Mouse (Mus musculus) heart, embryonic 10.5 days (tissue): ENCODE results near the gene Ptma. TPM values are rescaled to one million over a fixed set of nuclear protein-coding genes. Genes with fewer than 3 reads are reported as not detected.
A peak's percentile ranks its signal among the peaks of the same experiment; 100 is the strongest.

Experiments used
- DNase-seq: peaks from one replicate; pipeline ENCODE4 v3.0.0-alpha.2; 2017; ENCODE audit warnings: low spot score
- H3K27ac ChIP-seq: fragments of 300-500 bp; sonication (generic); 2 replicates; pipeline ENCODE4 v1.5.1; 2016; ENCODE audit warnings: mild to moderate bottlenecking
- H3K27me3 ChIP-seq: fragments of 300-500 bp; sonication (generic); 2 replicates; pipeline ENCODE4 v1.6.1; 2016; ENCODE audit warnings: mild to moderate bottlenecking; ENCODE audit not compliant: poor library complexity, insufficient read depth, severe bottlenecking
- H3K36me3 ChIP-seq: fragments of 300-500 bp; sonication (generic); 2 replicates; pipeline ENCODE4 v1.6.1; 2016; ENCODE audit warnings: mild to moderate bottlenecking, moderate library complexity
- H3K4me1 ChIP-seq: fragments of 300-500 bp; sonication (generic); 2 replicates; pipeline ENCODE4 v1.6.1; 2016; ENCODE audit warnings: mild to moderate bottlenecking
- H3K4me3 ChIP-seq: fragments of 300-500 bp; sonication (generic); 2 replicates; pipeline ENCODE4 v1.5.1; 2016; ENCODE audit warnings: mild to moderate bottlenecking, moderate library complexity
- H3K9me3 ChIP-seq: fragments of 300-500 bp; sonication (generic); 2 replicates; pipeline ENCODE4 v1.6.1; 2016; ENCODE audit warnings: mild to moderate bottlenecking, moderate library complexity
- WGBS: fragments of 180-500 bp; shearing (Covaris S2); methylation state at CpG from one replicate; pipeline ENCODE4 v1.1.7; 2016; 5-methylcytosine and 5-hydroxymethylcytosine counted together
- polyA plus RNA-seq: library from polyadenylated mRNA; unstranded; fragments of >200 nt; fragmentation: Nextera tagmentation; extraction: Ambion mirVana; gene quantifications from 2 replicates; pipeline ENCODE4 v1.2.1, GENCODE M21; 2016

Gene Ptma
- polyA plus RNA-seq, 1 experiment from 2014 or later = 1,650 TPM

GRCm38 (mm10) chr1:86500681-86501080 lies 25.8 kb upstream of the Ptma start:
- Histone ChIP-seq H3K36me3 (no peaks in the 10 kb centered on the region), H3K4me1 (peaks cover 73% of the 10 kb centered on the region), H3K9me3 (no peaks in the 10 kb centered on the region), H3K27ac (peak overlapping the region; percentile 26; the same call in 1 of the 2 replicates), H3K4me3 (no peak overlapping the region), H3K27me3 (no peaks in the 10 kb centered on the region)
- no peak for DNase-seq
- 72% methylated on average over 4 of the region's 4 CpGs for WGBS

GRCm38 (mm10) chr1:86501114-86501532 lies 25.4 kb upstream of the Ptma start:
- H3K27ac ChIP-seq = peak overlapping the region; percentile 26; the same call in 1 of the 2 replicates
- H3K4me3 ChIP-seq = no peak overlapping the region
- no peaks in the 10 kb centered on the region for H3K36me3 ChIP-seq
- H3K4me1 ChIP-seq = peaks cover 77% of the 10 kb centered on the region
- DNase-seq = peak; percentile 87
- WGBS = 24% methylated on average over 6 of the region's 6 CpGs
- H3K27me3 ChIP-seq = no peaks in the 10 kb centered on the region
- H3K9me3 ChIP-seq = no peaks in the 10 kb centered on the region

GRCm38 (mm10) chr1:86501559-86501958 lies 25.0 kb upstream of the Ptma start:
- no peak overlapping the region for H3K4me3 ChIP-seq
- H3K27ac ChIP-seq = peak overlapping the region; percentile 77
- DNase-seq = peak; percentile 92

GRCm38 (mm10) chr1:86502221-86503048 lies 24.1 kb upstream of the Ptma start:
- Histone ChIP-seq H3K27me3 (no peaks in the 10 kb centered on the region), H3K9me3 (no peaks in the 10 kb centered on the region), H3K36me3 (no peaks in the 10 kb centered on the region), H3K27ac (peak overlapping the region; percentile 97), H3K4me3 (peak overlapping the region; percentile 28; the same call in 1 of the 2 replicates), H3K4me1 (peaks cover 79% of the 10 kb centered on the region)
- DNase-seq = no peak
- 18% methylated on average over 17 of the region's 17 CpGs for WGBS

More at GRCm38 (mm10) chr1:86501559-86501958, 25.0 kb upstream of the Ptma start:
- no peaks in the 10 kb centered on the region for H3K9me3 ChIP-seq
- WGBS = 2% methylated on average over 4 of the region's 4 CpGs
- peaks cover 81% of the 10 kb centered on the region for H3K4me1 ChIP-seq
- H3K27me3 ChIP-seq = no peaks in the 10 kb centered on the region
- H3K36me3 ChIP-seq = no peaks in the 10 kb centered on the region

- peak; percentile 77 for DNase-seq
- H3K36me3 ChIP-seq = no peaks in the 10 kb centered on the region
- no peaks in the 10 kb centered on the region for H3K9me3 ChIP-seq
- H3K27me3 ChIP-seq = no peaks in the 10 kb centered on the region
- peaks cover 70% of the 10 kb centered on the region for H3K4me1 ChIP-seq
- 16% methylated on average over 16 of the region's 16 CpGs for WGBS
- peak overlapping the region; percentile 59 for H3K4me3 ChIP-seq
- H3K27ac ChIP-seq = peak overlapping the region; percentile 97
Measured at GRCm38 (mm10) chr1:86503165-86503747, 23.3 kb upstream of the Ptma start.

GRCm38 (mm10) chr1:86503906-86504696 lies 22.4 kb upstream of the Ptma start:
- peak overlapping the region; percentile 59 for H3K4me3 ChIP-seq
- WGBS = under 1% methylated on average over 64 of the region's 64 CpGs
- peak overlapping the region; percentile 97 for H3K27ac ChIP-seq
- H3K4me1 ChIP-seq = peaks cover 62% of the 10 kb centered on the region
- DNase-seq = peak; percentile 98
- no peaks in the 10 kb centered on the region for H3K9me3 ChIP-seq
- no peaks in the 10 kb centered on the region for H3K27me3 ChIP-seq
- H3K36me3 ChIP-seq = no peaks in the 10 kb centered on the region

GRCm38 (mm10) chr1:86504697-86505421 lies 21.7 kb upstream of the Ptma start:
- WGBS = 20% methylated on average over 19 of the region's 19 CpGs

GRCm38 (mm10) chr1:86505461-86505860 lies 21.1 kb upstream of the Ptma start:
- Histone ChIP-seq H3K36me3 (no peaks in the 10 kb centered on the region), H3K27ac (peak overlapping the region; percentile 97), H3K4me1 (peaks cover 63% of the 10 kb centered on the region), H3K4me3 (peak overlapping the region; percentile 59; the same call in 1 of the 2 replicates), H3K9me3 (no peaks in the 10 kb centered on the region), H3K27me3 (no peaks in the 10 kb centered on the region)
- no peak for DNase-seq
- 67% methylated on average over 1 of the region's 1 CpGs for WGBS

More at GRCm38 (mm10) chr1:86504697-86505421, 21.7 kb upstream of the Ptma start:
- no peak for DNase-seq
- no peaks in the 10 kb centered on the region for H3K36me3 ChIP-seq
- H3K4me1 ChIP-seq = peaks cover 66% of the 10 kb centered on the region
- no peaks in the 10 kb centered on the region for H3K27me3 ChIP-seq
- peak overlapping the region; percentile 97 for H3K27ac ChIP-seq
- no peaks in the 10 kb centered on the region for H3K9me3 ChIP-seq
- H3K4me3 ChIP-seq = peak overlapping the region; percentile 59

GRCm38 (mm10) chr1:86506420-86506819 lies 20.1 kb upstream of the Ptma start:
- peak overlapping the region; percentile 97; the same call in 1 of the 2 replicates for H3K27ac ChIP-seq
- WGBS = 79% methylated on average over 5 of the region's 5 CpGs
- no peak overlapping the region for H3K4me3 ChIP-seq
- H3K36me3 ChIP-seq = no peaks in the 10 kb centered on the region
- no peaks in the 10 kb centered on the region for H3K9me3 ChIP-seq
- no peak for DNase-seq
- H3K27me3 ChIP-seq = no peaks in the 10 kb centered on the region
- H3K4me1 ChIP-seq = peaks cover 62% of the 10 kb centered on the region

- DNase-seq = no peak
- H3K4me3 ChIP-seq = no peak overlapping the region
- H3K27me3 ChIP-seq = no peaks in the 10 kb centered on the region
- H3K36me3 ChIP-seq = no peaks in the 10 kb centered on the region
- H3K27ac ChIP-seq = 0 out of 2 replicates have a peak overlapping the region, but pooled peaks have one; percentile 49
- no peaks in the 10 kb centered on the region for H3K9me3 ChIP-seq
- WGBS = 84% methylated on average over 5 of the region's 5 CpGs
- H3K4me1 ChIP-seq = peaks cover 52% of the 10 kb centered on the region
Measured at GRCm38 (mm10) chr1:86507866-86508265, 18.7 kb upstream of the Ptma start.

GRCm38 (mm10) chr1:86509410-86509809 lies 17.1 kb upstream of the Ptma start:
- H3K27me3 ChIP-seq = no peaks in the 10 kb centered on the region
- DNase-seq = peak; percentile 93
- no peaks in the 10 kb centered on the region for H3K36me3 ChIP-seq
- WGBS = 12% methylated on average over 7 of the region's 7 CpGs
- H3K9me3 ChIP-seq = no peaks in the 10 kb centered on the region
- peaks cover 37% of the 10 kb centered on the region for H3K4me1 ChIP-seq
- peak overlapping the region; percentile 69 for H3K27ac ChIP-seq
- H3K4me3 ChIP-seq = no peak overlapping the region

- no peaks in the 10 kb centered on the region for H3K27me3 ChIP-seq
- peaks cover 28% of the 10 kb centered on the region for H3K4me1 ChIP-seq
- no peak overlapping the region for H3K4me3 ChIP-seq
- 92% methylated on average over 1 of the region's 1 CpGs for WGBS
- H3K9me3 ChIP-seq = no peaks in the 10 kb centered on the region
- peak overlapping the region; percentile 52; the same call in 1 of the 2 replicates for H3K27ac ChIP-seq
- H3K36me3 ChIP-seq = no peaks in the 10 kb centered on the region
- no peak for DNase-seq
Measured at GRCm38 (mm10) chr1:86510266-86510665, 16.3 kb upstream of the Ptma start.
